Mouse (Mus musculus) WW6 (cell line): ENCODE results near the gene Arpc1b.
"Not testable (repeated sequence)": the region's sequence is repeated elsewhere in the genome, so short reads cannot be mapped to it uniquely, and the experiment has no call there.

Experiments used
- DNase-seq: peaks from one replicate; pipeline ENCODE4 v3.0.0-alpha.2; 2013; ENCODE audit warnings: low read depth, low spot score

The Arpc1b gene

DNA sequence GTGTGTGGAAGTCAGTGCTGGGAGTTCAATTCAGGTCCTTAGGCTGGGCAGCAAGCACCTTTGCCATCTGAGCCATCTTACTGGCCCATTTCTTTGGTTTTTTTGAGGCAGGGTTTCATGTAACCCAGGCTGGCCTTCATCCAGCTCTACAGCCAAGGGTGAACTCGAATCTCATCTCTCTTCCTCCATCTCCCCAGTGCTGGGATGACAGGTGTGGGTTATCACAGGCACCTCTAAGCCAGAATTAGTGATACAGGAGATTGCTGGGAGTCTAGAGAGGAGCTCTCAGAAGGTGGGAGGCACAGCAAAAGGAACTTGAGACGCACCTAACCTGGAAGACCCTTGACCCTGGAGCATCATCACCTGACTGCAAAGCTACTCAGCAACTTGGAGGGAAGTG is 599 bp upstream of the Arpc1b start:
- no peak for DNase-seq

GRCm38 (mm10) chr5:145114606-145115473 is 825 bp downstream of the Arpc1b start:
- no peak for DNase-seq

- no peak for DNase-seq
Observed at GRCm38 (mm10) chr5:145115736-145116135, 1.7 kb downstream of the Arpc1b start.

- DNase-seq, result no peak
Observed at GRCm38 (mm10) chr5:145116316-145116715, 2.3 kb downstream of the Arpc1b start.

DNA sequence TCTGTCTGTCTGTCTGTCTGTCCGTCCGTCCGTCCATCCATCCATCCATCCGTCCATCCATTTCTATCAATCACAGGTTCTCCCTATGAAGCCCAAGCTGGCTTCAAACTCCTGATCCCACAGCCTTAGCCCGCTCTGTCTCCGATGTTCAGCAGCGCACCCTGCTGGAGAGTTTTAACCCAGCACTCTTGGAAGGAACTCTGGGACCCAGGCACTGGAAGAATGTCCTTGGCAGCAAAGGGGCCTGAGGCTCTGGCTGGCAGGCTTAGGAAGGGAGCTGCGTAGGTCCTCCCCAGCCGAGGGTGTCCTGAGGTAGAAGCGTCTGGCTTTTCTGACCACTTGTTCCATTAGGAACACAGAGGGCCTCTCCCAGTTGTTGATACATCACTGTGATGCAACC is 2.9 kb downstream of the Arpc1b start:
- DNase-seq, result peak; percentile 72

DNA sequence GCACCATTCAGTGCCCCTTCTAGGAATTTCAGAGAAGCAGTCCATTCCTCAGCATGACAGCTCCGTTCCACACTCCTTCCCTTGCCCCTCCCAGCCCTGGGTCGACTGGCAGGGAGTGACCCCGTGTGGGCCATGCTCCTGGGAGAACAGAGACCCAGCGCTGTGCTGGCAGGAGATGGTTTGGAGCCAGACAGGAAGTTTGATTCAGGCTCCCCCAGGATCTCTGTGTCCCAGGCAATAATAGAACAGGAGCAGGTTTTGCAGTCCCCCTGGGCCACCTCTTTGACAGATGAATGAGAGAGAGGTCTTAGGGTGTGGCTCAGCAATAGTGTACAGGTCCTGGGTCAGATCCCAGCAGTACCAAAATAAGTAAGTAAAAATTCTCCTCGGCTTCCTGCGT is 4.0 kb downstream of the Arpc1b start:
- no peak for DNase-seq

DNA sequence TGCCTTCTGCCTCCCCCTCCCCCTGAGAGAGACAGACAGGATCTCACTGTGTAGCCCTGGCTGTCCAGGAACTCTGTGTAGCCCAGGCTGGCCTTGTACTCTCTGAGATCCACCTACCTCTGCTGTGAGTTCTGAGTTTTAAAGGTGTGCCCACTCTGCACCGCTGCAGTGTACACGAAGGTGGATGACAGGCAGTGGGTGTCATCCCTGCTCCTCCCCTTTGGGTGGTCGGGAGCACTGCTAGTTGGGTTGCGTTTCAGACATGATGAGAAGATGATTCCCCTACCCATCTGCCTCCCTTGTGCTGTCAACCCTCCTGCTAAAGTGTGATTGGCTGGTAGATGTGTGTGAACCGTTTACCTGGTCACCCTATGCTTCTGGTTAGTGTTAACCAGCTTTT is 4.4 kb downstream of the Arpc1b start:
- no peak for DNase-seq

DNA sequence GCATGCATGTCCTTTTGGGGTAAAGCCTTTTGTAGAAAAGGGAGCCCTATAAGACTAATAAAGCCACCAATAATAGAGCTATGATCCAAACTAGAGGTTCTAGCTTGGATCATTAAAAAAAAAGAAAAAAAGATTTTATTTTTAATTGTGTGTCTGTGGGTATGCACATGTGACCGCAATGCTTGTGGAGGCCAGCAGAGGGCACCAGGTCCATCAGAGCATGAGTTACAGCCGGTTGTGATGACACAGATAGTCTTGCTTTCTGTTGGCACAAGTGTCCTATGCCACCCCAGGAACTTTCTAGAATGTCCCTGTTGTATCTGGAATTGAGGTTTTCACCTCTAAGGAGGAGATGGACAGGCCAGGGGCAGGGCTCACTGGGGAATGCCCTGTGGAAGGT is 5.4 kb downstream of the Arpc1b start:
- no peak for DNase-seq

- DNase-seq, result no peak
Observed at GRCm38 (mm10) chr5:145120921-145121320, 6.9 kb downstream of the Arpc1b start.

DNA sequence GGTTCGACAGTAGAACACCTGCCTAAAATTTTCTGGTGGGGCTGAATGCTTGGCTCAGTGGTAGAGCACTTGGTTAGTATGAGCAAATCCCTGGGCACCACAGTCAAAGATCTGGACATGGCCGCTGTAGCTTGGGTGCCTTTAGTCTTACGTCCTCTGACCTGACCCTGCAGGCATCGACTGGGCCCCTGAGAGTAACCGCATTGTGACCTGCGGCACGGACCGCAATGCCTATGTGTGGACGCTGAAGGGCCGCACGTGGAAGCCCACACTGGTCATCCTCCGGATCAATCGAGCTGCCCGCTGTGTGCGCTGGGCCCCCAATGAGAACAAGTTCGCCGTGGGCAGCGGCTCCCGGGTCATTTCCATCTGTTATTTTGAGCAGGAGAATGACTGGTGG is 9.4 kb downstream of the Arpc1b start:
- DNase-seq, result no peak

DNA sequence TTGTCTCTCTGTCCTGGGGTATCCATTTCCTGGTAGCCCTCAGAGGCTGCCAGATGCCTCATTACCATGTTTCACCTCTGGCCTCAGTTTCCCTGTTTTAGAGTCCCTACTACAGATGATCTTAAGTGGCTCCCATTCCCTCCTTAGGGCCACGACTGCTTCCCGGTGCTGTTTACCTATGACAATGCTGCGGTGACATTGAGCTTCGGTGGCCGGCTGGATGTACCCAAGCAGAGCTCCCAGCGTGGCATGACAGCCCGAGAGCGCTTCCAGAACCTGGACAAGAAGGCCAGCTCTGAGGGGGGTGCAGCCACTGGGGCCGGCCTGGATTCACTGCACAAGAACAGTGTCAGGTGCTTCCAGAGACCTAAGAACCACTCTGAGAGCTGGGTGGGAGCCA is 12.6 kb downstream of the Arpc1b start:
- no peak for DNase-seq

DNA sequence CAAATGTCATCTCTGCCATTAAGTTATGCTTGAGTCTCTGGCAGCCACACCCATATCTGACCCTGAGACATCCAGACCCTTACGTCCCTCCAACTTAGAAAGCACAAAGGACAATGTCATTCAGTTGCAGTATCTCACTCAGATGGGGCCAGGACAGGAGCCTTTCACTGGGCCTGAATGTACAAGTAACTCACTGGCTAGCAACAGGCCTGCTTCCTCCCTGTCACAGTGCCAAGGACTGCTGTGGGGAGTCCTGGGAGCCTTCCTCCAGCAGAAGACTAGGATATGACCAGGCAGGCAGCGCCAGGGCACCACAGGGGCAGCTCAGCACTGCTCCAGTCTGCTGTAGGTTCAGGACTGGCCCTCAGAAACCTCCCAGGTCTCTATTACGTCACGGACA is 15.1 kb downstream of the Arpc1b start:
- no peak for DNase-seq

GRCm38 (mm10) chr5:145129773-145130172 is 15.8 kb downstream of the Arpc1b start:
- DNase-seq, result not testable (repeated sequence)

DNA sequence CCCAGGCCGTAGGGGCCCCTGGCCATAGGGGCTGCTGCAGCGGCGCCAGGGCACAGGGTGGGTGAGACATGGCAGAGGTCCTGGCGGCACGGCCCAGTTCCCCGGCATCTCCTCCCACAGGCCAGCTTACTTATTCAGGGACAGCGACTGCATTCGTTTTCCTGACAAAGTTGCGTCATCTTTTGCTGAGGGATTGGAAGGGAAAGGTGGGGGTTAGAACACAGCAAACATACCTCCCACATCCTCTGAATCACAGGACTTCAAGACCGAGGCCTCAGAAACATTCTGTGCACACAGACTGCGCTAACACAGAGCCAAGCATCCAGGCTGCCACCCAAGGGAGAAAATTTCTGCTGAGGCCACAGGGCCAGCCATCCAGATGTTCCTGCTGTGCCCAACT is 16.2 kb downstream of the Arpc1b start:
- DNase-seq, result no peak

GRCm38 (mm10) chr5:145130995-145131394 is 17.0 kb downstream of the Arpc1b start:
- no peak for DNase-seq

- DNase-seq, result not testable (repeated sequence)
Observed at GRCm38 (mm10) chr5:145133275-145133674, 19.3 kb downstream of the Arpc1b start.

- no peak for DNase-seq
Observed at GRCm38 (mm10) chr5:145138836-145139235, 24.8 kb downstream of the Arpc1b start.

DNA sequence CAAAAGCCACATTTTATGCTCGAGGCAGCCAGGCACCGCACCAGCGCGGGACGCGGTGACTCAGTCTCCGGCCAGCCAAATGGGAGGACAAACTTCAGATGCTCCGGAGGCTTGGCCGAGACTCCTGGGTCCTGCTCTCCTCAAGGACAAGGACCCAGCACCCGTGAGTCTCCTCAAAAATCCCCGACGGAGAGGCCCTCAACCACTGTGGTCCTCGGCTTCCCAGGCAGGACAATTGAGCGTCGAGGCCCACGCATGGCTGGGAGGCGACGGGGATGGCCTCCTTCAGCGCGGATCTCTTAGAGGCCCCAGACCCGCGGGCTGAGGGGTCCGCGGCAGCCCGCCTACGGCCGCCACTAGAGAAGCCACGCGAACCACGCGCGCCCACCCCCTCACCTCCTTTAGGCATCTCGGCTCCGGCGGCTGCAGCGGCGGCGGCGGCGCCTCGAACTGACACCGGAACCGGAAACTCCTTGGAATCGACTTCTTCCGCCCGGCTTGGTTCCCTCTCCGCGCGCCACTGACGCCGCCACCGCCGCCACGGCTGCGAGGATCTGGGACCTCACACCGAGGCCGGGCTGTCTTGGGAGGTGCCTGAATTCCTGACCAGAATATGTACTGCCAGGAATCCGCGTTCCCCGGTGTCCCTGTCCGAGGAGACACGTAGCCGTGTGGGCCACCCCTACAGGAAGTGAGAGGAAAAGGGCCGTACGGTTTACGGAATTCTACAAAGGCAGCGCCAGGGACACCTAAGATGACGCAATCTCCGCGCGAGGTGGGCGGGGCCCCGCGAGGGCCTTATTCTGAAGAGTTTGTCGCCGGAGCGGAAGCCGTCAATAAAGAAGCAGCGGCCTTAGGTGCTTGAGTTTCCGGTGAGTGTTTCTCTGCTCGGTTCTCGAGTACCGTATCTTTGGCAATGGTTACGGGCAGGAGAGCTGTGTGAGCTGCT is 25.8 kb downstream of the Arpc1b start, which contains the start of the genes Pdap1 and Bud31:
Gene Pdap1 (minus strand): TSS at position 668 of the 949 bp plus-strand sequence.
Gene Bud31 (plus strand): TSS at position 792 of the 949 bp plus-strand sequence.
- DNase-seq, result peak; percentile 71

DNA sequence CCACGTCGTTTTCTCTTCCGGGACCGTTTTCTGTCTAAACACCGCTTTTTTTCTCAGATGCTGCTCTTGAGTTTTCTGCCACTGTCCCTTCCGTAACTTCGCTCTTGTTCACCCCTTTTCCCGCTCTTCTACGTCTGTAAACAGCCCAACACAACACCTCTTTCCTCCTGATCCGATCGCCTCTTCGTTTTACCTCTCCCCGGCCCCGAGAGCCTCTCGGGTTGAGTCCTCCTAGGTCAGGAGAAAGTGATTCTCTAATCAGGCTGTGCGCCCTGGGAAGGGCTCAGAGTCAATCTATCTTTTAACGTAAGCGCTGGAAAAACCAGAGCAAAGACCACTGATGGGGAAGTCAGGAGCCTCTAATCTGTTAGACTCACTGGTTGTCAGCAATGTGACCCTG is 26.6 kb downstream of the Arpc1b start:
- DNase-seq, result no peak

GRCm38 (mm10) chr5:145147748-145148147 is 33.7 kb downstream of the Arpc1b start:
- no peak for DNase-seq

GRCm38 (mm10) chr5:145149294-145149693 is 35.3 kb downstream of the Arpc1b start:
- no peak for DNase-seq

- DNase-seq, result no peak
Observed at GRCm38 (mm10) chr5:145152690-145153089, 38.7 kb downstream of the Arpc1b start.
